Mouse (Mus musculus) C3H10T1/2 (cell line): ENCODE results near the gene Gm8922. TPM values are rescaled to one million over a fixed set of nuclear protein-coding genes. Genes with fewer than 3 reads are reported as not detected.

Experiments
- polyA plus RNA-seq, 2 experiments: library from polyadenylated mRNA; unstranded; fragments of >200 nt; fragmentation: generic; extraction: Trizol; gene quantifications; one replicate each; pipeline ENCODE4 v1.2.1; 2012; ENCODE audit warnings: missing spikeins in 2 of 2

The Gm8922 gene
- not detected for polyA plus RNA-seq

DNA sequence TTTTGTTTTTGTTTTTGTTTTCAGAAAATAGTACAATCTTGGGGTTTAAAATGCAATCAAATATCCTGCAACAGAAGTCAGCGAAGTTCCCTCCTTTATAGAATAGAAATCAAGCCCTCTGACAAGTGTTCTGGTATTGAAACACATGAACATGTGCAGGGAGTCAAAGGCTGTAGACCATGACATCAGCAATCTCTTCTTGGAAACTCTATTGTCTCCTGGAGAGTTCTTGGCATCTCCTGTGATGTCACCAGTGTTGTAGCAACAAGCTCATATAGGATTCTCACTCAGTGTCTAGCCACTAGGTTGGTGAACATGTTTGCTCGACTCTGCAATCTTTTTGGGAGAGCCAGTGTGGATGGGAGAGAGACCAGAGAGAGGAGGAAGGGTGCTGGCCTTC is at the start of gene Gm8922:
Gm8922 (plus strand) TSS at position 301 of the 400 bp plus-strand sequence.

Other genes with a start within 250 kb of the Gm8922 start
- gene Gm8906, start 179.3 kb upstream of the Gm8922 start, polyA plus RNA-seq, result not detected
- gene Gm6460, start 87.0 kb upstream of the Gm8922 start, polyA plus RNA-seq, result not detected
- not detected for gene Gm8926, start 88.6 kb downstream of the Gm8922 start, polyA plus RNA-seq
- gene Gm6465, start 163.6 kb downstream of the Gm8922 start, polyA plus RNA-seq, result not detected
- gene 4933402N22Rik, start 236.1 kb downstream of the Gm8922 start, polyA plus RNA-seq, result not detected